Mouse (Mus musculus) ES-E14 (cell line): ENCODE measurements around the gene Zfp992. TPM values are rescaled to one million over a fixed set of nuclear protein-coding genes. Genes with fewer than 3 reads are reported as not detected.
"Not testable (repeated sequence)": the region's sequence is repeated elsewhere in the genome, so short reads cannot be mapped to it uniquely, and the experiment has no call there.

Experiments used
- DNase-seq: peaks from one replicate; pipeline ENCODE4 v3.0.0-alpha.2; 2013; ENCODE audit warnings: low read depth, low spot score
- H3K27ac ChIP-seq: 2 replicates; pipeline ENCODE4 v1.5.1; 2012; ENCODE audit warnings: low read depth, mild to moderate bottlenecking, low read length, moderate library complexity, mixed read lengths; ENCODE audit not compliant: poor library complexity, insufficient read depth, severe bottlenecking
- H3K36me3 ChIP-seq: 2 replicates; pipeline ENCODE4 v1.6.1; 2012; ENCODE audit warnings: mild to moderate bottlenecking, low read length, moderate library complexity, mixed read lengths; ENCODE audit not compliant: control insufficient read depth, poor library complexity, insufficient read depth, severe bottlenecking
- H3K4me1 ChIP-seq, 2 experiments: fragments of 150-350 bp in 1 of 2; sonication (generic) in 1 of 2; 2 replicates each; pipeline ENCODE4 v1.6.1; 2012; ENCODE audit warnings: low read length in 2 of 2, mild to moderate bottlenecking in 1 of 2, mixed read lengths in 1 of 2; ENCODE audit not compliant: control insufficient read depth in 2 of 2, insufficient read depth in 2 of 2, poor library complexity in 1 of 2
- H3K4me3 ChIP-seq, 2 experiments: fragments of 150-350 bp in 1 of 2; sonication (generic) in 1 of 2; 2 replicates each; pipeline ENCODE4 v1.5.1; 2012; ENCODE audit warnings: low read length in 2 of 2, low read depth in 1 of 2, mild to moderate bottlenecking in 1 of 2, mixed read lengths in 1 of 2; ENCODE audit not compliant: insufficient read depth in 1 of 2, poor library complexity in 1 of 2, severe bottlenecking in 1 of 2
- H3K9ac ChIP-seq: 2 replicates; pipeline ENCODE4 v1.6.1; 2012; ENCODE audit warnings: low read depth, mild to moderate bottlenecking, low read length, mixed read lengths; ENCODE audit not compliant: poor library complexity, insufficient read depth, severe bottlenecking
- H3K9me3 ChIP-seq: fragments of 150-350 bp; sonication (generic); 2 replicates; pipeline ENCODE4 v1.6.1; 2012; ENCODE audit warnings: low read depth, mild to moderate bottlenecking, low read length; ENCODE audit not compliant: control insufficient read depth, insufficient read depth
- in situ Hi-C, 2 experiments: fragments of 600-800 bp; cut with MboI; formaldehyde crosslinking; loops; one replicate each; pipeline ENCODE4 v1.15.1; 2025; ENCODE audit warnings: low sequenced_read_pairs in 2 of 2, inconsistent platforms in 1 of 2; ENCODE audit not compliant: unreplicated experiment in 2 of 2
- total RNA-seq: library from RNA; depleted of rRNA; stranded (reverse); fragments of 300-350 nt; gene quantifications from 2 replicates; pipeline ENCODE4 v1.2.3, GENCODE M21; 2012; rRNA removed

The Zfp992 gene
- 51.3 and 57.6 TPM in 2 replicates for total RNA-seq

DNA sequence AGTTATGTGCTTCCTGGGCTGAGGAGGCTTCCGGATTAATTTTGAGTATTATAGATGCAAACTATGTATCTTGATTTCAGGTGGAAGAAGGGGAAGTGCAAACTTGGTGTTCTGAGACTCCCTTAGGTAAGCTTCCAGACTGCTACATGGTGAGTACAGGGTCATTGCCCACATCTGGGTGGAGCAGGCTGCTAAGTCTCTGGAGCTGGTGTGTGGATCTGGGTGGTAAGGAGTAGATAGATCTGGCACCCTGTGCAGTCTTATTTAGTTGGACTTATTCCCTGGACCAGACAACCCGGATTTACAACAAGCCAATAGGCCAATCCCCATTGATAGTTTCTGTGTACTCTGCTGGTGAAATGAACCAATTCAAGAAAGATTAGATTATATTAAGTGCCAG lies at the start of gene Zfp992:
Gene Zfp992, plus strand, starts transcription at position 74 of the 400 bp plus-strand sequence.
- in situ Hi-C loops, H3K4me1 ChIP-seq, H3K9ac ChIP-seq, H3K27ac ChIP-seq, H3K9me3 ChIP-seq, H3K4me3 ChIP-seq, H3K36me3 ChIP-seq, DNase-seq: not testable (repeated sequence)

- H3K9ac ChIP-seq, H3K4me1 ChIP-seq, H3K27ac ChIP-seq, H3K36me3 ChIP-seq, DNase-seq, H3K4me3 ChIP-seq, H3K9me3 ChIP-seq, in situ Hi-C loops: not testable (repeated sequence)
Observed at GRCm38 (mm10) chr4:146429467-146429866, 19.4 kb upstream of the Zfp992 start.

- peak; percentile 61 for DNase-seq
- in situ Hi-C loops, H3K9me3 ChIP-seq, H3K4me1 ChIP-seq, H3K36me3 ChIP-seq, H3K9ac ChIP-seq: not testable (repeated sequence)
- Histone ChIP-seq H3K27ac (peak overlapping the region; percentile 83), H3K4me3 (peak overlapping the region; percentile 44 to 47)
Observed at GRCm38 (mm10) chr4:146430876-146431275, 17.9 kb upstream of the Zfp992 start.

DNA sequence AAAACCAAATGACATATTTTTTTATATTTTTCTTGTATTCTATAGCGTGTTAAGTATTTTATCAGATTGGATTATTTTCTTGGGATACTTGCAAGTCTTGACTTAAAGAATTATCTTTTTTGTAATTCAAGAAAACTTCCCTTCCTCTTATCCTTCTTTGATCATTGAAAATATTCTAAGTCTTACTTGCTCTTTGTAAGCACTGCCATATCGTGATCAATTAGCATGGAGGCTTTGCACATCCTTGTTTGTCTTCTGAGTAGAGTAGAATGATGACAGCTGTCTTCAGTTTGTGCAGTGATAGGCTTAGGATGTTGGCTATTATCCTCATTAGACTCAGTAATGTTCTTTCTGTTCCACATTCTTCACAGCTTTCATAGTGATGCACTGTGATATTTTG lies 13.3 kb upstream of the Zfp992 start:
- DNase-seq, in situ Hi-C loops, H3K4me1 ChIP-seq, H3K9me3 ChIP-seq, H3K9ac ChIP-seq, H3K27ac ChIP-seq, H3K4me3 ChIP-seq, H3K36me3 ChIP-seq: not testable (repeated sequence)

GRCm38 (mm10) chr4:146437256-146437655 lies 11.6 kb upstream of the Zfp992 start:
- in situ Hi-C loops = not testable (repeated sequence)

DNA sequence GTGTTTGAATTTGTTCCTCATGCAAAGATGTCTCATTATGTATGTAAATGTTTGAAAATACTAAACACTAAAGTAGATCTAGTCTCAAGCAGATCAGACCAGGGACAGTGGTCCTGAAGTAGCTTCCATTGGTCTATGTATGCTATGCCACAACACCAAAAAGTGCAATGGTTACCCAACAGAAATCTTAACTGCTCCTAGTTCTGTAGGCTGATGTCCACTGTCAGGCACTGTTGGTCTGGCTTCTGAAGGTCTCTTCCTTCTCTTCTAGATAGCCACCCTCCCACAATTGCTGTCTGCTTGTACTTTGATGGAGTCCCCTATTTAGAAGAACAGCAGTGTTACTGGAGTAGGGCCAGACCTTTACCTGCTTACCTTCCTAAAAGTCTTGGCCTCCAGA lies 4.5 kb upstream of the Zfp992 start:
- in situ Hi-C loops = not testable (repeated sequence)

More at GRCm38 (mm10) chr4:146437256-146437655, 11.6 kb upstream of the Zfp992 start:
- not testable (repeated sequence) for H3K27ac ChIP-seq, H3K36me3 ChIP-seq, H3K9me3 ChIP-seq, H3K4me3 ChIP-seq, H3K4me1 ChIP-seq, DNase-seq, H3K9ac ChIP-seq

GRCm38 (mm10) chr4:146445121-146445520 lies 3.7 kb upstream of the Zfp992 start:
- H3K36me3 ChIP-seq, H3K9me3 ChIP-seq, DNase-seq, H3K9ac ChIP-seq, H3K27ac ChIP-seq, H3K4me3 ChIP-seq, in situ Hi-C loops, H3K4me1 ChIP-seq: not testable (repeated sequence)

More for the DNA sequence above, 4.5 kb upstream of the Zfp992 start:
- not testable (repeated sequence) for H3K9ac ChIP-seq, H3K4me1 ChIP-seq, H3K36me3 ChIP-seq, H3K4me3 ChIP-seq, H3K27ac ChIP-seq, H3K9me3 ChIP-seq, DNase-seq

- H3K9me3 ChIP-seq, in situ Hi-C loops, H3K36me3 ChIP-seq, DNase-seq, H3K4me3 ChIP-seq, H3K27ac ChIP-seq, H3K9ac ChIP-seq, H3K4me1 ChIP-seq: not testable (repeated sequence)
Observed at GRCm38 (mm10) chr4:146446135-146446534, 2.7 kb upstream of the Zfp992 start.

DNA sequence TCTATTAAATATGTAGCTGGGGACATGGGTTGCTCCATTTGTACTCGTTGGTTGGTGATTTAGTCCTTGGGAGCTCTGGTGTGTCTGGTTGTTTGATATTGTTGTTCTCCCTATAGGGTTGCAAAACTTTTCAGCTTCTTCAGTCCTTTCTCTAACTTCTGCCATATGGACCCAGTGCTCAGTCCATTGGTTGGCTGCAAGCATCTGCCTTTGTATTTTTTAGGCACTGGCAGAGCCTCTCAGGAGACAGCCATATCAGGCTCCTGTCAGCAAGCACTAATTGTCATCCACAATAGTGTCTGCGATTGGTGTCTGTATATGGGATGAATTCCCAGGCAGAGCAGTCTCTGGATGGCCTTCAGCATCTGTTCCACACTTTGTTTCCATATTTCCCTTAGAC lies 1.8 kb upstream of the Zfp992 start:
- in situ Hi-C loops, H3K36me3 ChIP-seq, H3K4me3 ChIP-seq, H3K27ac ChIP-seq, DNase-seq, H3K9me3 ChIP-seq, H3K9ac ChIP-seq, H3K4me1 ChIP-seq: not testable (repeated sequence)
